Mouse (Mus musculus) limb, embryonic 10.5 days (tissue): ENCODE results near the gene Poldip3. TPM values are rescaled to one million over a fixed set of nuclear protein-coding genes. Genes with fewer than 3 reads are reported as not detected.
A peak's percentile ranks its signal among the peaks of the same experiment; 100 is the strongest.

ENCODE experiments used
- DNase-seq: peaks from one replicate; pipeline ENCODE4 v3.0.0-alpha.2; 2017; ENCODE audit warnings: low spot score
- H3K27ac ChIP-seq: fragments of 300-500 bp; sonication (generic); 2 replicates; pipeline ENCODE4 v1.5.1; 2016; ENCODE audit warnings: mild to moderate bottlenecking
- H3K27me3 ChIP-seq: fragments of 300-500 bp; sonication (generic); 2 replicates; pipeline ENCODE4 v1.6.1; 2016; ENCODE audit warnings: low read depth, mild to moderate bottlenecking; ENCODE audit not compliant: poor library complexity, severe bottlenecking
- H3K36me3 ChIP-seq: fragments of 300-500 bp; sonication (generic); 2 replicates; pipeline ENCODE4 v1.6.1; 2016; ENCODE audit warnings: mild to moderate bottlenecking, moderate library complexity
- H3K4me1 ChIP-seq: fragments of 300-500 bp; sonication (generic); 2 replicates; pipeline ENCODE4 v1.6.1; 2016
- H3K4me3 ChIP-seq: fragments of 300-500 bp; sonication (generic); 2 replicates; pipeline ENCODE4 v1.5.1; 2016; ENCODE audit warnings: mild to moderate bottlenecking, moderate library complexity
- H3K9me3 ChIP-seq: fragments of 300-500 bp; sonication (generic); replicated peaks from 2 replicates; pipeline ENCODE4 v1.6.1; 2016; ENCODE audit warnings: mild to moderate bottlenecking
- WGBS: fragments of 180-500 bp; shearing (Covaris S2); methylation state at CpG from one replicate; pipeline ENCODE4 v1.1.7; 2016; 5-methylcytosine and 5-hydroxymethylcytosine counted together
- polyA plus RNA-seq: library from polyadenylated mRNA; unstranded; fragments of >200 nt; fragmentation: Nextera tagmentation; extraction: Ambion mirVana; gene quantifications from 2 replicates; pipeline ENCODE4 v1.2.1, GENCODE M21; 2016

Poldip3 gene
- polyA plus RNA-seq, 1 experiment from 2014 or later: 193 TPM

- no peaks in the 10 kb centered on the region for H3K27me3 ChIP-seq
- 60% methylated on average over 6 of the region's 6 CpGs for WGBS
These were observed 37.9 kb downstream of the Poldip3 start for GRCm38 (mm10) chr15:83111290-83111689.

GRCm38 (mm10) chr15:83107814-83108213 lies 41.4 kb downstream of the Poldip3 start:
- Histone ChIP-seq H3K36me3 (0 out of 2 replicates have a peak, but pooled peaks cover 5% of the 10 kb centered on the region), H3K9me3 (no peaks in the 10 kb centered on the region), H3K4me1 (peaks cover 6% of the 10 kb centered on the region), H3K27me3 (no peaks in the 10 kb centered on the region), H3K27ac (no peak overlapping the region), H3K4me3 (no peak overlapping the region)
- no peak for DNase-seq
- WGBS: 68% methylated on average over 6 of the region's 6 CpGs

More at GRCm38 (mm10) chr15:83111290-83111689, 37.9 kb downstream of the Poldip3 start:
- Histone ChIP-seq H3K27ac (no peak overlapping the region), H3K9me3 (no peaks in the 10 kb centered on the region), H3K4me1 (peaks cover 9% of the 10 kb centered on the region), H3K36me3 (peaks cover 32% of the 10 kb centered on the region), H3K4me3 (no peak overlapping the region)
- no peak for DNase-seq

GRCm38 (mm10) chr15:83106426-83106825 lies 42.8 kb downstream of the Poldip3 start:
- no peak for DNase-seq
- Histone ChIP-seq H3K4me1 (peaks cover 4% of the 10 kb centered on the region; the same call in 1 of the 2 replicates), H3K27ac (no peak overlapping the region), H3K4me3 (no peak overlapping the region), H3K9me3 (no peaks in the 10 kb centered on the region), H3K27me3 (no peaks in the 10 kb centered on the region), H3K36me3 (0 out of 2 replicates have a peak, but pooled peaks cover 5% of the 10 kb centered on the region)
- 68% methylated on average over 6 of the region's 6 CpGs for WGBS

- Histone ChIP-seq H3K36me3 (no peaks in the 10 kb centered on the region), H3K27me3 (peaks cover 14% of the 10 kb centered on the region), H3K27ac (no peak overlapping the region), H3K9me3 (no peaks in the 10 kb centered on the region), H3K4me1 (peaks cover 25% of the 10 kb centered on the region), H3K4me3 (no peak overlapping the region)
- 64% methylated on average over 1 of the region's 1 CpGs for WGBS
- DNase-seq: no peak
These were observed 46.1 kb downstream of the Poldip3 start for GRCm38 (mm10) chr15:83103111-83103510.

GRCm38 (mm10) chr15:83100332-83100662 lies 48.9 kb downstream of the Poldip3 start:
- H3K36me3 ChIP-seq: no peaks in the 10 kb centered on the region
- H3K4me1 ChIP-seq: peaks cover 20% of the 10 kb centered on the region
- 5% methylated on average over 8 of the region's 8 CpGs for WGBS

GRCm38 (mm10) chr15:83099533-83100331 lies 49.5 kb downstream of the Poldip3 start:
- peak; percentile 93 for DNase-seq
- Histone ChIP-seq H3K4me3 (peak overlapping the region; percentile 59), H3K4me1 (peaks cover 20% of the 10 kb centered on the region), H3K27me3 (peaks cover 21% of the 10 kb centered on the region), H3K27ac (peak overlapping the region; percentile 86), H3K36me3 (no peaks in the 10 kb centered on the region), H3K9me3 (no peaks in the 10 kb centered on the region)
- 3% methylated on average over 31 of the region's 31 CpGs for WGBS

More at GRCm38 (mm10) chr15:83100332-83100662, 48.9 kb downstream of the Poldip3 start:
- Histone ChIP-seq H3K27me3 (peaks cover 21% of the 10 kb centered on the region), H3K27ac (peak overlapping the region; percentile 86), H3K4me3 (peak overlapping the region; percentile 59), H3K9me3 (no peaks in the 10 kb centered on the region)
- DNase-seq: no peak

- WGBS: 51% methylated on average over 2 of the region's 2 CpGs
- DNase-seq: no peak
These were observed 53.2 kb downstream of the Poldip3 start for GRCm38 (mm10) chr15:83095950-83096349.

GRCm38 (mm10) chr15:83093687-83094086 lies 55.5 kb downstream of the Poldip3 start:
- Histone ChIP-seq H3K27me3 (peaks cover 34% of the 10 kb centered on the region), H3K4me3 (no peak overlapping the region), H3K36me3 (no peaks in the 10 kb centered on the region), H3K27ac (no peak overlapping the region), H3K4me1 (peaks cover 16% of the 10 kb centered on the region), H3K9me3 (no peaks in the 10 kb centered on the region)
- no peak for DNase-seq
- 88% methylated on average over 2 of the region's 2 CpGs for whole genome bisulfite sequencing

More at GRCm38 (mm10) chr15:83095950-83096349, 53.2 kb downstream of the Poldip3 start:
- Histone ChIP-seq H3K27ac (no peak overlapping the region), H3K4me3 (no peak overlapping the region), H3K27me3 (peaks cover 21% of the 10 kb centered on the region), H3K9me3 (no peaks in the 10 kb centered on the region), H3K4me1 (peaks cover 23% of the 10 kb centered on the region), H3K36me3 (no peaks in the 10 kb centered on the region)

- Histone ChIP-seq H3K4me1 (peaks cover 26% of the 10 kb centered on the region), H3K9me3 (no peaks in the 10 kb centered on the region), H3K27me3 (peaks cover 49% of the 10 kb centered on the region), H3K36me3 (no peaks in the 10 kb centered on the region), H3K4me3 (no peak overlapping the region), H3K27ac (no peak overlapping the region)
- no peak for DNase-seq
- 41% methylated on average over 3 of the region's 3 CpGs for WGBS
These were observed 58.3 kb downstream of the Poldip3 start for GRCm38 (mm10) chr15:83090874-83091273.

GRCm38 (mm10) chr15:83089429-83089605 lies 59.9 kb downstream of the Poldip3 start, which contains the start of gene Serhl:
Gene Serhl (plus strand): TSS chr15:83089506.
- Histone ChIP-seq H3K9me3 (no peaks in the 10 kb centered on the region), H3K27ac (no peak within 1 kb of the TSS), H3K4me3 (peak within 1 kb of the TSS; percentile 31; the same call in 1 of the 2 replicates), H3K4me1 (peaks cover 30% of the 10 kb centered on the region), H3K27me3 (peaks cover 53% of the 10 kb centered on the region), H3K36me3 (no peaks in the 10 kb centered on the region)
- DNase-seq: no peak
- 15% methylated on average over 7 of the region's 7 CpGs for WGBS

- H3K27me3 ChIP-seq: peaks cover 58% of the 10 kb centered on the region
- H3K4me3 ChIP-seq: peak overlapping the region; percentile 31; the same call in 1 of the 2 replicates
- peaks cover 34% of the 10 kb centered on the region for H3K4me1 ChIP-seq
- DNase-seq: peak; percentile 37
- H3K36me3 ChIP-seq: no peaks in the 10 kb centered on the region
- WGBS: 5% methylated on average over 27 of the region's 27 CpGs
- no peak overlapping the region for H3K27ac ChIP-seq
- H3K9me3 ChIP-seq: no peaks in the 10 kb centered on the region
These were observed 60.4 kb downstream of the Poldip3 start for GRCm38 (mm10) chr15:83088495-83089428.

GRCm38 (mm10) chr15:83086636-83087328 lies 62.4 kb downstream of the Poldip3 start:
- no peak overlapping the region for H3K4me3 ChIP-seq
- WGBS: 82% methylated on average over 13 of the region's 13 CpGs
- no peak overlapping the region for H3K27ac ChIP-seq
- H3K9me3 ChIP-seq: no peaks in the 10 kb centered on the region
- no peak for DNase-seq
- H3K36me3 ChIP-seq: no peaks in the 10 kb centered on the region
- peaks cover 63% of the 10 kb centered on the region for H3K27me3 ChIP-seq
- H3K4me1 ChIP-seq: peaks cover 37% of the 10 kb centered on the region
